Mouse (Mus musculus): ENCODE data around the gene Olfr285.

DNA sequence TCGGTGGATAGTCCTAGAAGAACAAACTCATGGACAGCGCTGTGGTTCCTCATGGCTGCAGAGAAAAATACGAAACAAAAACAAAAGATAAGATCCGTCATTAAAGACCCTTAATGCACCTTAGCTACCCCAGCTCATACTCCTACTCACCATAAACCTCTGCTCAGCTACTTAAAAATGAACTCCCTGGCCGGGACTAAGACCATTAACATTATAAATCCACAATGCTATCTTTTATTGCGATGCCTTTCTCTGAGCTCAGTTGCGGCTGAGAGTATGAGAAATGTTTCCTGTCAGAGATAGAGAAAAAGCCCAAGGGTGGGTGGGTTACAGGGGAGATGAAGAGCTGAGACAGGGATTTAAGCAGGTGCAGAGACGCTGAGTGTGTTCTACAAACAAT, 23.7 kb upstream of the Olfr285 start, which contains the start of gene Olfr284:
- TF ChIP-seq POLR2A (IDR thresholded peaks at IDR 0.05; ENCODE audit: control insufficient read depth in 1 of 2, insufficient read depth in 1 of 2, low read depth in 1 of 2, low read length in 2 of 2, poor library complexity in 1 of 2), result no peak
- no peak for TF ChIP-seq NRF1 (IDR thresholded peaks at IDR 0.05; ENCODE audit: insufficient read depth, low read depth, low read length, poor library complexity, severe bottlenecking)
- TF ChIP-seq TBP (IDR thresholded peaks at IDR 0.05; ENCODE audit: low read depth, low read length), result no peak
- TF ChIP-seq CHD2 (IDR thresholded peaks at IDR 0.05; ENCODE audit: low read length), result no peak
- TF ChIP-seq USF2 (IDR thresholded peaks at IDR 0.05; ENCODE audit: borderline replicate concordance in 1 of 2, insufficient read depth in 1 of 2, low read depth in 1 of 2, low read length in 2 of 2), result no peak
- no peak for TF ChIP-seq EP300 (IDR thresholded peaks at IDR 0.05; ENCODE audit: low read depth in 1 of 2, low read length in 2 of 2)
- TF ChIP-seq ZC3H11A (IDR thresholded peaks at IDR 0.05; ENCODE audit: low read depth, low read length), result no peak
